Mouse (Mus musculus): ENCODE results near the gene Tex35. TPM values are rescaled to one million over a fixed set of nuclear protein-coding genes. Genes with fewer than 3 reads are reported as not detected.

The Tex35 gene
- polyA plus RNA-seq, 1 experiment: not detected

- DNase-seq (ENCODE audit: low spot score): no peak
These were observed 53.8 kb downstream of the Tex35 start for GRCm38 (mm10) chr1:157054659-157055058.

GRCm38 (mm10) chr1:157049886-157050285 lies 58.6 kb downstream of the Tex35 start:
- DNase-seq (ENCODE audit: low spot score): no peak

Other genes starting within 250 kb of the Tex35 start
- gene Ralgps2, start 169.1 kb downstream of the Tex35 start, polyA plus RNA-seq (2012; rRNA removed): 8.2 and 12.3 TPM in 2 replicates